Mouse (Mus musculus) heart, postnatal 0 days (tissue): ENCODE measurements at regions not wholly inside any gene's neighbourhood (a gene's known extent, or its start where the extent isn't known, plus 50 kb on each side); places are given as distances from the start of the nearest gene placed in this dataset.

ENCODE experiments used
- CTCF ChIP-seq: IDR thresholded peaks from 2 replicates; pipeline ENCODE4 v1.5.1; 2016; ENCODE audit warnings: antibody characterized with exemption, control low read depth, low read depth
- EP300 ChIP-seq: IDR thresholded peaks from 2 replicates; pipeline ENCODE4 v1.6.1; 2016; ENCODE audit warnings: antibody characterized with exemption, low read depth

DNA sequence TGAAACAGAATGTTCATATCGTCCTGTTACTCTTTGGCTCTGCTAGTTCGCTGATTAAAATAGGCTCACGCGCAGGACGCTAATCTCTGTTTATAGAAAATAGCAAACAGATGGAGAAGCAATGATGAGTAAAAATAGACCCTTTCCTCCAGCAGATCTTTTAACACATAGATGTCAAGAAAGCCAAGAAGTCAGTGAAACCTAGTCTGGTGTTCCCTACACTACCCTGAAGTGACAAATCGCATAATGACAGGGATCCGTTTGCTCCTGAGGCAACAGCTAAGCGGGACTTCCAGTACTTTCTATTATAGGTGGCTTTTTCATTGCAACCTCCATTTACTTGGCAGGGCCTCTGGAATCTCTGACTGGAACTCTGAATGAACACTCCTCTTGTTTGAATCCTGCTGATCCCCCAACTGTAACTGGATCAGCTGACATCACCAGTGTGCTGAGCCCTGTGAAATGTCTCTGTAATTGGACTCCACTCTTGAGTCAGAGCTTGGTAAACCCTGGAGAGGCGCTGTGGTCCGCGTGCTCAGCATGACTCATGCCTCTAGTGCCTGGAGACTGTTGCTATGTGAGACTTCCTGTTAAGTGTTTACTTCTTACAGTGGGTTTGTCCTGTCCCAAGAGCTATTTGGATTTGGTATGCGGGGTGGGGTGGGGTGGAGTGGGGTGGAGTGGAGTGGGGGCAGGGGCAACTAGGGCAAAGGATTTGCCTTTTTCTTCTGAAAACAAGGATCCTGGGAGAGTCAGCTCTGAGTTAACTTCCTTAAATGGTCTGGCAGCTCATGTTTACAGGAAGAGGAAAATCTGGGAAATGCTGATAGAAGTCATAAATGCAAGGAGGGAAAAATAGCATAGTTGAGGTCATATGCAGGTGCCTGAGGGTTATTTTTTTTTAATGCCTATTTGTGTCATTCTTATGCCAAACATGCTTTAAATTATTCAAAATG, 162.4 kb upstream of the Akr1e1 start:
- peak; percentile 51 for TF ChIP-seq CTCF
- peak; percentile 92 for TF ChIP-seq EP300
